Mouse (Mus musculus) right cerebral cortex, postnatal 14 days (tissue): Measurements from ENCODE around the gene Rerg.

Experiments used
- DNase-seq: peaks from one replicate; pipeline ENCODE4 v3.0.0; 2022

Rerg gene

GRCm38 (mm10) chr6:137126224-137126623 lies 44.1 kb downstream of the Rerg start:
- DNase-seq: no peak

GRCm38 (mm10) chr6:137125433-137125832 lies 44.9 kb downstream of the Rerg start:
- DNase-seq: no peak

GRCm38 (mm10) chr6:137125006-137125405 lies 45.3 kb downstream of the Rerg start:
- no peak for DNase-seq

GRCm38 (mm10) chr6:137116849-137117473 lies 53.3 kb downstream of the Rerg start:
- no peak for DNase-seq

GRCm38 (mm10) chr6:137114859-137115258 lies 55.4 kb downstream of the Rerg start:
- no peak for DNase-seq

GRCm38 (mm10) chr6:137111266-137111813 lies 59.0 kb downstream of the Rerg start:
- DNase-seq: no peak

GRCm38 (mm10) chr6:137110778-137111174 lies 59.5 kb downstream of the Rerg start:
- DNase-seq: no peak

GRCm38 (mm10) chr6:137109811-137110777 lies 60.2 kb downstream of the Rerg start:
- no peak for DNase-seq

GRCm38 (mm10) chr6:137105285-137105684 lies 65.0 kb downstream of the Rerg start:
- no peak for DNase-seq

- no peak for DNase-seq
Measured at GRCm38 (mm10) chr6:137102662-137103179, 67.6 kb downstream of the Rerg start.

GRCm38 (mm10) chr6:137101886-137102661 lies 68.2 kb downstream of the Rerg start:
- DNase-seq: no peak

- DNase-seq: no peak
Measured at GRCm38 (mm10) chr6:137100259-137100658, 70.0 kb downstream of the Rerg start.

GRCm38 (mm10) chr6:137098232-137099191 lies 71.8 kb downstream of the Rerg start:
- DNase-seq: peak; percentile 29

GRCm38 (mm10) chr6:137094475-137094874 lies 75.8 kb downstream of the Rerg start:
- no peak for DNase-seq

GRCm38 (mm10) chr6:137088469-137088868 lies 81.8 kb downstream of the Rerg start:
- DNase-seq: no peak

- DNase-seq: no peak
Measured at GRCm38 (mm10) chr6:137087956-137088355, 82.3 kb downstream of the Rerg start.

- DNase-seq: no peak
Measured at GRCm38 (mm10) chr6:137087470-137087869, 82.8 kb downstream of the Rerg start.

GRCm38 (mm10) chr6:137079701-137080100 lies 90.6 kb downstream of the Rerg start:
- no peak for DNase-seq

GRCm38 (mm10) chr6:137076731-137077130 lies 93.6 kb downstream of the Rerg start:
- DNase-seq: no peak

- no peak for DNase-seq
Measured at GRCm38 (mm10) chr6:137076225-137076624, 94.1 kb downstream of the Rerg start.

- no peak for DNase-seq
Measured at GRCm38 (mm10) chr6:137072256-137072655, 98.0 kb downstream of the Rerg start.
